Mouse (Mus musculus) hindbrain, embryonic 14.5 days (tissue): ENCODE results near the gene Acan. TPM values are rescaled to one million over a fixed set of nuclear protein-coding genes. Genes with fewer than 3 reads are reported as not detected.

Source experiments
- ATAC-seq: fragments of 200-750 bp; cut with Nextera tagmentation; 2 replicates; pipeline ENCODE4 v1.8.0; 2017; ENCODE audit warnings: moderate number of reproducible peaks, mild to moderate bottlenecking, moderate TSS enrichment, moderate library complexity; ENCODE audit not compliant: low FRiP score
- DNase-seq: peaks from one replicate; pipeline ENCODE4 v3.0.0-alpha.2; 2015; ENCODE audit warnings: low spot score
- H3K27ac ChIP-seq: fragments of 300-500 bp; sonication (generic); 2 replicates; pipeline ENCODE4 v1.5.1; 2014; ENCODE audit warnings: mild to moderate bottlenecking, moderate library complexity
- H3K27me3 ChIP-seq: fragments of 300-500 bp; sonication (generic); 2 replicates; pipeline ENCODE4 v1.6.1; 2014; ENCODE audit warnings: mild to moderate bottlenecking, low read length, mixed read lengths; ENCODE audit not compliant: control insufficient read depth, insufficient read depth
- H3K36me3 ChIP-seq: fragments of 300-500 bp; sonication (generic); replicated peaks from 2 replicates; pipeline ENCODE4 v1.6.1; 2014; ENCODE audit not compliant: control insufficient read depth, insufficient read depth
- H3K4me1 ChIP-seq: fragments of 300-500 bp; sonication (generic); replicated peaks from 2 replicates; pipeline ENCODE4 v1.6.1; 2014; ENCODE audit warnings: antibody characterized with exemption, low read length, mixed read lengths; ENCODE audit not compliant: control insufficient read depth, insufficient read depth
- H3K4me2 ChIP-seq: fragments of 300-500 bp; sonication (generic); replicated peaks from 2 replicates; pipeline ENCODE4 v1.6.1; 2014; ENCODE audit warnings: mild to moderate bottlenecking, moderate library complexity
- H3K4me3 ChIP-seq: fragments of 300-500 bp; sonication (generic); replicated peaks from 2 replicates; pipeline ENCODE4 v1.5.1; 2014; ENCODE audit warnings: mild to moderate bottlenecking, low read length
- H3K9ac ChIP-seq: fragments of 300-500 bp; sonication (generic); 2 replicates; pipeline ENCODE4 v1.6.1; 2014
- H3K9me3 ChIP-seq: fragments of 300-500 bp; sonication (generic); 2 replicates; pipeline ENCODE4 v1.6.1; 2016; ENCODE audit warnings: low read length; ENCODE audit not compliant: control insufficient read depth
- WGBS: fragments of 180-500 bp; shearing (Covaris S2); extraction: QIAGEN DNeasy Blood & Tissue Kit; methylation state at CpG from one replicate; pipeline ENCODE4 v1.1.7; 2014; 5-methylcytosine and 5-hydroxymethylcytosine counted together
- polyA plus RNA-seq: library from polyadenylated mRNA; unstranded; fragments of >200 nt; fragmentation: Nextera tagmentation; extraction: Ambion mirVana; gene quantifications from 2 replicates; pipeline ENCODE4 v1.2.1, GENCODE M21; 2014

Gene Acan
- polyA plus RNA-seq, 1 experiment from 2014 or later = 0.09 TPM

- 0 out of 2 replicates have a peak, but pooled peaks cover 5% of the 10 kb centered on the region for H3K36me3 ChIP-seq
- H3K4me3 ChIP-seq = peak within 1 kb of the TSS; percentile 41
- under 1% methylated on average over 39 of the region's 39 CpGs for WGBS
- H3K27me3 ChIP-seq = peaks cover 9% of the 10 kb centered on the region; the same call in 1 of the 2 replicates
- peaks cover 14% of the 10 kb centered on the region for H3K4me1 ChIP-seq
- DNase-seq (peak; percentile 74), ATAC-seq (peak; percentile 89)
- H3K27ac ChIP-seq = no peak within 1 kb of the TSS
- peak within 1 kb of the TSS; percentile 66 for H3K4me2 ChIP-seq
- H3K9me3 ChIP-seq = no peaks in the 10 kb centered on the region
- peak within 1 kb of the TSS; percentile 32 for H3K9ac ChIP-seq
Observed at GRCm38 (mm10) chr7:79148711-79149266, 95.5 kb downstream of the Acan start, which contains the start of gene Mfge8. Mfge8 (minus strand) TSS chr7:79149060.

GRCm38 (mm10) chr7:79149522-79149921, 96.2 kb downstream of the Acan start:
- peaks cover 14% of the 10 kb centered on the region for H3K4me1 ChIP-seq
- no peak overlapping the region for H3K27ac ChIP-seq
- WGBS = 74% methylated on average over 6 of the region's 6 CpGs
- H3K9me3 ChIP-seq = no peaks in the 10 kb centered on the region
- no peak for ATAC-seq
- H3K4me3 ChIP-seq = no peak overlapping the region
- peak overlapping the region; percentile 66 for H3K4me2 ChIP-seq
- no peak for DNase-seq
- peaks cover 9% of the 10 kb centered on the region; the same call in 1 of the 2 replicates for H3K27me3 ChIP-seq
- H3K36me3 ChIP-seq = 0 out of 2 replicates have a peak, but pooled peaks cover 5% of the 10 kb centered on the region
- H3K9ac ChIP-seq = no peak overlapping the region

- no peak for DNase-seq
- Histone ChIP-seq H3K4me2 (no peak overlapping the region), H3K4me3 (no peak overlapping the region), H3K9ac (no peak overlapping the region), H3K4me1 (no peaks in the 10 kb centered on the region), H3K9me3 (peaks cover 6% of the 10 kb centered on the region; the same call in 1 of the 2 replicates), H3K27ac (no peak overlapping the region), H3K27me3 (no peaks in the 10 kb centered on the region), H3K36me3 (no peaks in the 10 kb centered on the region)
- whole genome bisulfite sequencing = 62% methylated on average over 1 of the region's 1 CpGs
- no peak for ATAC-seq
Observed at GRCm38 (mm10) chr7:79159406-79159805, 106.1 kb downstream of the Acan start.

Other genes with a start within 250 kb of the Acan start
- gene Det1, start 206.2 kb upstream of the Acan start, polyA plus RNA-seq = 12.7 and 13.5 TPM in 2 replicates
- 42.0 and 44.1 TPM in 2 replicates for gene Aen, start 157.6 kb upstream of the Acan start, polyA plus RNA-seq
- 0.55 and 1.2 TPM in 2 replicates for gene Isg20, start 140.1 kb upstream of the Acan start, polyA plus RNA-seq
- 2.2 and 2.5 TPM in 2 replicates for gene Hapln3, start 77.5 kb downstream of the Acan start, polyA plus RNA-seq
- 183 and 205 TPM in 2 replicates for gene Mfge8, start 95.6 kb downstream of the Acan start, polyA plus RNA-seq
- 25.1 and 26.8 TPM in 2 replicates for gene Abhd2, start 219.7 kb downstream of the Acan start, polyA plus RNA-seq